Mouse (Mus musculus) G1E (cell line): ENCODE data around the gene Rhobtb1. TPM values are rescaled to one million over a fixed set of nuclear protein-coding genes. Genes with fewer than 3 reads are reported as not detected.

Source experiments
- ATAC-seq: 2 replicates; pipeline ENCODE4 v1.8.0; 2016; ENCODE audit warnings: mild to moderate bottlenecking; ENCODE audit not compliant: insufficient number of reproducible peaks, poor library complexity, low FRiP score, severe bottlenecking; ENCODE audit errors: extremely low read depth
- DNase-seq: peaks from one replicate; pipeline ENCODE4 v3.0.0; 2012; ENCODE audit warnings: low spot score
- H3K27me3 ChIP-seq: 2 replicates; pipeline ENCODE4 v1.6.1; 2012; ENCODE audit warnings: mild to moderate bottlenecking, low read length, inconsistent platforms; ENCODE audit not compliant: insufficient read depth
- H3K36me3 ChIP-seq: replicated peaks from 2 replicates; pipeline ENCODE3; 2012; ENCODE audit warnings: mild to moderate bottlenecking, inconsistent platforms
- H3K4me1 ChIP-seq: 2 replicates; pipeline ENCODE4 v1.6.1; 2012; ENCODE audit warnings: low read depth, low read length, inconsistent platforms, mixed read lengths; ENCODE audit not compliant: insufficient read depth
- H3K4me3 ChIP-seq: 2 replicates; pipeline ENCODE4 v1.5.1; 2012; ENCODE audit warnings: low read depth, mild to moderate bottlenecking, inconsistent platforms, low read length, moderate library complexity, mixed read lengths
- H3K9me3 ChIP-seq: replicated peaks from 2 replicates; pipeline ENCODE4 v1.6.1; 2012; ENCODE audit warnings: inconsistent platforms
- CTCF ChIP-seq: IDR thresholded peaks from 2 replicates; pipeline ENCODE4 v1.5.1; 2012; ENCODE audit warnings: low read depth, low read length, inconsistent platforms, mixed read lengths
- GATA1 ChIP-seq: IDR thresholded peaks from 2 replicates; pipeline ENCODE4 v1.6.1; 2012; ENCODE audit warnings: borderline replicate concordance, low read length, inconsistent platforms, mixed read lengths
- GATA2 ChIP-seq: IDR thresholded peaks from 2 replicates; pipeline ENCODE4 v1.6.1; 2012; ENCODE audit warnings: low read depth, low read length, inconsistent platforms, borderline replicate concordance
- POLR2AphosphoS5 ChIP-seq: IDR thresholded peaks from 2 replicates; pipeline ENCODE4 v1.6.1; 2012; ENCODE audit warnings: low read depth, low read length, inconsistent platforms; ENCODE audit not compliant: insufficient replicate concordance
- TAL1 ChIP-seq: conservative IDR thresholded peaks from 2 replicates; pipeline ENCODE4 v1.6.1; 2012; ENCODE audit warnings: low read depth, low read length, inconsistent platforms, mixed read lengths
- polyA plus RNA-seq: library from polyadenylated mRNA; stranded (reverse); fragments of >175 nt; gene quantifications from 2 replicates; pipeline ENCODE4 v1.2.3, GENCODE M21; 2012
- total RNA-seq, 2 experiments: library from RNA; stranded (forward) in 1 of 2; stranded (reverse) in 1 of 2; fragments of 200-1000 nt in 1 of 2; fragments of >200 nt in 1 of 2; fragmentation: Nextera tagmentation in 1 of 2; gene quantifications; 2 replicates each; pipeline ENCODE4 v1.2.3; 2014 to 2017

Gene Rhobtb1
- total and polyA plus RNA-seq, 3 experiments: 0.05 TPM; not detected in 2

GRCm38 (mm10) chr10:69185894-69186893, 35.0 kb downstream of the Rhobtb1 start:
- H3K9me3 ChIP-seq: peaks cover 53% of the 10 kb centered on the region
- TF ChIP-seq POLR2AphosphoS5: no peak
- TF ChIP-seq GATA2: no peak
- no peak for TF ChIP-seq CTCF
- no peak for TF ChIP-seq TAL1
- no peak for TF ChIP-seq GATA1
- DNase-seq: no peak
- H3K27me3 ChIP-seq: no peaks in the 10 kb centered on the region
- H3K4me3 ChIP-seq: no peak overlapping the region
- H3K4me1 ChIP-seq: no peaks in the 10 kb centered on the region
- H3K36me3 ChIP-seq: no peaks in the 10 kb centered on the region
- no peak for ATAC-seq

DNA sequence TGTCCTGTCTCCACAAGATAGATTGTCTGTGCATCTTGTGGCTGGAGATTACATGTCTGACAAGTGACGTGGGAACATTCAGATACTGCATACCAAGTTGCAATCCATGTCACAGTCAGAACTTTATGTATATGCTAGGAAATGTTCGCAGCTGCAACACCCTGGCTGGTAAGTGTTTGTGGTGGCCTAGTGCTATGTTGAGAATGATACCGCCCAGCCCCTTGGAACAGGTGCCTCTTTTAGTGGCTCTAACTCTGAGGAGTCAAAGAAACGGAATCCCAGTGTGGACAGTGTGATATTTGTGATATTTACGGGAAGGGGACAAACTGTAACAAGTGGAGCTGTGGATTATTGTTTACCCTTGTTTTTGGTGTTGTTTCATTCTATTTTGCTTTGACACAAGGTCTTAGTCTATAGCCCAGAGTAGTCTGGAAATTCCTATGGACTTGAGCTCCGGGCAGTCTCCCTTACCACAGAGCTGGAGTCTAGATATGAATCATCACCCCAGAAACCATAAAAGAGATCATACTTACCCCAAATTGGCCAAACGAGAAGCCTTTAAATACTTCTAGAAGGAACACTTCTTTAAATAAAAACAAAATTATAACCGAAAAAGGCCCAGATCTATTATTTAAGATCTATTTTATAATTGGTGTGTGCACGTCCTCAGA, 36.7 kb downstream of the Rhobtb1 start:
- Histone ChIP-seq H3K4me1 (no peaks in the 10 kb centered on the region), H3K27me3 (no peaks in the 10 kb centered on the region), H3K36me3 (no peaks in the 10 kb centered on the region), H3K4me3 (no peak overlapping the region), H3K9me3 (peaks cover 49% of the 10 kb centered on the region)
- TF ChIP-seq POLR2AphosphoS5 (no peak), CTCF (no peak), GATA1 (no peak), GATA2 (no peak), TAL1 (no peak)
- DNase-seq (no peak), ATAC-seq (no peak)

DNA sequence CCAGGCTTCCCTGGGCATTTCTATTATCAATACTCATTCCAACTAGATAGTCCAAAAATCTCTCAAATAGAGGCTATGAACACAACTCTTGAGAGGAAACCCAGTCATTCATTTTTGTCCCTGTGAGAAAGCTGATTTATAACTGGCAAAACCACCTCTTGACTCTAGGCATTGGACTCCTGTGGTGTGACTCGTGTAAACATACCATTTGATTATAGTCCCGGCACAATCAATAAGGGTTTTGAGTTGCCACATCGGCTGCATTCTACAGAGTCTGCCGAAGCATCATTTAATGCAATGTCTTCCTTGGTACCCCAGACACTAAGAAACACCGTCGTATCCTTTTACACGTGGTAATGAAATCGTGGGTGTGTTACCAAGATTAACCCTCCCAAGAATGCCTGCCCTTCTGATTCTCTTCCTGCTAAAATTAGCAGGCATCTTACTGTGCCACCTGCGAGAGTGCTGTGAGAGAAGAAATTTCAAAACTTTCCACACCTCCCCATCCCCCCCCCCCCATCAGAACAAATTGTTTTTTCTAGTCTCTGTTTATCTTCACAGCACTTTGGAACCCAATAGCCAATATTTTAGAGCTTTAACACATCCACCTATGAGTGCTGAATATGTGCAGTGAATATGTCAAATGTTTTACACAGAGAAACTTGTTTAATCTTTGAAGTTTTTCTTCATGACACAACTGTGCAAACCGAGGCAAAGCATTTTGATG, 39.4 kb downstream of the Rhobtb1 start:
- H3K27me3 ChIP-seq: no peaks in the 10 kb centered on the region

GRCm38 (mm10) chr10:69192266-69192665, 41.0 kb downstream of the Rhobtb1 start:
- TF ChIP-seq CTCF: no peak
- no peak for TF ChIP-seq GATA1
- no peak for TF ChIP-seq POLR2AphosphoS5
- no peak for TF ChIP-seq GATA2
- no peak for TF ChIP-seq TAL1
- H3K4me1 ChIP-seq: no peaks in the 10 kb centered on the region
- no peaks in the 10 kb centered on the region for H3K36me3 ChIP-seq
- no peak overlapping the region for H3K4me3 ChIP-seq
- no peaks in the 10 kb centered on the region for H3K27me3 ChIP-seq
- H3K9me3 ChIP-seq: peaks cover 42% of the 10 kb centered on the region
- DNase-seq (no peak), ATAC-seq (no peak)

More for the DNA sequence above, 39.4 kb downstream of the Rhobtb1 start:
- no peak for DNase-seq
- peaks cover 42% of the 10 kb centered on the region for H3K9me3 ChIP-seq
- no peak for ATAC-seq
- H3K36me3 ChIP-seq: no peaks in the 10 kb centered on the region
- TF ChIP-seq TAL1: no peak
- H3K4me1 ChIP-seq: no peaks in the 10 kb centered on the region
- no peak overlapping the region for H3K4me3 ChIP-seq

DNA sequence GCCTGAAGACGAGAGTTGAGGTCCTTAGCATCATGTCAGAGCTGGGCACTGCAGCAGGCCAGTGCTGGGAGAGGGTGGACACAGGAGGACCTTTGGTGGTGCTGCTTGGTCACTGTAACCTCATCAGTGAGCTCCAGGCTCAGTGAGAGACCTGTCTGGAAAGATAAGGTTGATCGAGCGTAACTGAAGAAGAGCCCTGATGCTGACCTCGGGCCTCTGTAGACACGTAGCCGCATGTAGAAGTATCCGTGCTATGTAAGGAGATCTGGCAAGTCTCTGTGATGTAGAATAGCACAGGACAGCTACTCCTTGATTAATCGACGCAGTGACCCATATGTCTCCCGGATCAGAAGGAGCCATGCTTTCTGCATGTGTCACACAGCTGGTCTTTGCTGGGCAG, 42.5 kb downstream of the Rhobtb1 start:
- Histone ChIP-seq H3K4me1 (no peaks in the 10 kb centered on the region), H3K4me3 (no peak overlapping the region), H3K9me3 (peaks cover 33% of the 10 kb centered on the region), H3K36me3 (no peaks in the 10 kb centered on the region), H3K27me3 (no peaks in the 10 kb centered on the region)
- no peak for TF ChIP-seq TAL1
- no peak for TF ChIP-seq GATA2
- TF ChIP-seq CTCF: no peak
- TF ChIP-seq GATA1: no peak
- no peak for TF ChIP-seq POLR2AphosphoS5
- no peak for DNase-seq
- no peak for ATAC-seq

- TF ChIP-seq GATA1 (no peak), POLR2AphosphoS5 (no peak), TAL1 (no peak), GATA2 (no peak)
- Histone ChIP-seq H3K36me3 (no peaks in the 10 kb centered on the region), H3K27me3 (no peaks in the 10 kb centered on the region), H3K4me1 (no peaks in the 10 kb centered on the region), H3K4me3 (no peak overlapping the region), H3K9me3 (peaks cover 23% of the 10 kb centered on the region)
- no peak for ATAC-seq
- DNase-seq: no peak
Observed at GRCm38 (mm10) chr10:69204677-69205400, 53.6 kb downstream of the Rhobtb1 start.
